Mouse (Mus musculus): ENCODE results near the gene Mdc1.
A peak's percentile ranks its signal among the peaks of the same experiment; 100 is the strongest.
"Not testable (repeated sequence)": the region's sequence is repeated elsewhere in the genome, so short reads cannot be mapped to it uniquely, and the experiment has no call there.

The Mdc1 gene

DNA sequence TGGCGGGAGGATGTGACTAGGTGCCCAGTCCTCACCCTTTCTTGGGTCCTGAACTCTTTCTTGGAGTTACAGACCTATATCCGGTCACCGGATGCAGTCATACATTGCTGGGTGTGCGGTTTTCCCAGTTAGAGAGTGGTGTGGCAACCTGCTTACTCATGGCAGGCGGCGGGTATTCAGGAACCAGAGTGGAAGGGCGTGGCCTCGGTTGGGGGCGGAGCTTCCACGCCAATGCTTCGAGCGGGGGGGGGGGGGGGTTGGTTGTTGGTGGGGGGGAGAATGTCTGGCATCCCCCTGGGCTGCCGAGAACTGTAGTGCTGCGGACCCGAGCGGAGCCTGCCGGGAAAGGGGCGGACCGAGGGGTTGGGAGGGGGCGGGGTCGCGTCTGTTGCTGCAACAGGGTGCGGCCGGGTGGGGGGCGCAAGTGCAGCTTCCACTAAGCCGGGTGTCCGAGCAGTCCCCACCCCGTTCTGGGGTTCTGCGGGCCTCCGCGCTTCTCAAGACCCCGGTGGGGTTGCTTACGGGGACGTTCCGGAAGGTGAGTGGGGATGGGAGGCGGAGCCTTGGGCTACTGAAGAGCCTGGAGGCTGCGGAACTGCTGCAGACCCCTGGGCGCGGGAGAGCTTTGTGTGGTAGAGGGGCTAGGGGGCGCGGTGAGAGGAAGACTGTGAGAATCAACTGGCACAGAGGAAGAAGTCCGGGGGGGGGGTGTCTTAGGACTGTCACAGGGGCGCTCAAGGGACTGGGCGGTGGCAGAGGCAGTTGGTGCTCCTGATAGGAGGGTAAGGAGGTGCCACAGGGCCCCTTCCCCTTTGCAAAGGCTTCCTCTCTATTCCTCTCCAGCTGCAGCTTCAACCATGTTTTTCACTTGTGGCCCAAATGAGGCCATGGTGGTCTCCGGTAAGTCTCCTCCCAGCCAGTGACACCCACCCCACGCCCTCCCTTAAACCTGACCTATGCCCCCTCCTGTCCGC, 18.1 kb upstream of the Mdc1 start, which contains the start of gene Flot1:
Gene Flot1, plus strand, starts transcription at position 267 of the 974 bp plus-strand sequence.
- DNase-seq: peak; percentile 90

DNA sequence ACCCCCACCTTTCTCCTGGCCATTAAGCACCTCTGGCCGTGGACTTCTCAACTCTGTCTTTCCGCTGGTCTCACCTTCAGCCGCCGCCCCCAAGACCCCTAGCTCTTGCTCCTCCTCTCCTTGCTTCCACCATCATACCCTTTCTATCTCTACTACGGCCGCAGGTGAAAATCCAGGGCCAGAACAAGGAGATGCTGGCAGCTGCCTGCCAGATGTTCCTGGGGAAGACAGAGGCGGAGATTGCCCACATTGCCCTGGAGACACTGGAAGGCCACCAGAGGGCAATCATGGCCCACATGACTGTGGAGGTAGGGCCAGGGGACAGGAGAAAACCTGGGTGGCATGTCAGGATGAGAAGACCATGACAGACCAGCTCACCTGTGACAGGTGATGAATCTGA, 16.9 kb upstream of the Mdc1 start:
- DNase-seq: no peak

DNA sequence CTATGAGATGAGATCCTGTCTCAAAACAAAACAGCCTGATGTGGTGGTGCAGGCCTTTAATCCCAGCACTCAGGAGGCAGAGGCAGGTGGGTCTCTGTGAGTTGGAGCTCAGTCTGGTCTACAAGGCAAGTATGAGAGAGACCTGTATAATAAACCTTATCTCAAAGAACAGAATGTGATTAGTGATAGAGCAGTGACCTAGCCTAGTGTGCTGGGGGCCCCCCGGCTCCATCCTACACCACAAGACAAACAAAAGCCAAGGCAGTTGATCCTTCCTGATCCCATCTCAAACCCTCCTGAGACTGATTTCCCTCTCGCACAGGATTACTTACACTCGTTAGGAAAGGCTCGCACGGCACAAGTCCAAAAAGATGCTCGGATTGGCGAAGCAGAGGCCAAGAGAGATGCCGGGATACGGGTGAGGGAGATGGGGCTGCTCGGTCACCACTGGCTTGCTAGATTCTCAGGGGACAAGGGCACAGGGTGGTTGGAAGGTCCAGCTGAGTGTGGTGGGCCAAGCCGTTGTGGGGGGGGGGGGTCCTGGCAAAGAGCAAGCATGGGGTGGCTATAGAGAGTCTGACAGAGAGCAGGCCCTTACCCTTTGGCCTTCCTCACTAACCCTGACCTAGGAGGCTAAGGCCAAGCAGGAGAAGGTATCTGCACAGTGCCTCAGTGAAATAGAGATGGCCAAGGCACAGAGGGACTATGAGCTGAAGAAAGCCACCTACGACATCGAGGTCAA, 16.0 kb upstream of the Mdc1 start:
- DNase-seq: no peak

DNA sequence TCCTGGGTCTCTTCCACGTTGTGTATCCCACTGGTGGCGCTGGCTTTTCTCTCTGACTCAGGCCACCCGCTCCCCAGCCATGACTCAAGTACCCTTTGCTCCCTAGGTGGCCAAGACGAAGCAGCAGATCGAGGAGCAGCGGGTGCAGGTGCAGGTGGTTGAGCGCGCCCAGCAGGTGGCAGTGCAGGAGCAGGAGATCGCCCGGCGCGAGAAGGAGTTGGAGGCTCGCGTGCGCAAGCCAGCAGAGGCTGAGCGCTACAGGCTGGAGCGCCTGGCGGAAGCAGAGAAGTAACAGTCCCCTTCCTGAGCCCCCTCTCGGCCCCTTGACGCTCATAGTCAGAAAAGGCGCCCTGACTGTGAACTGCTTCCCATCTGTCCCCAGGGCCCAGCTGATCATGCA, 11.6 kb upstream of the Mdc1 start:
- peak; percentile 92 for DNase-seq

DNA sequence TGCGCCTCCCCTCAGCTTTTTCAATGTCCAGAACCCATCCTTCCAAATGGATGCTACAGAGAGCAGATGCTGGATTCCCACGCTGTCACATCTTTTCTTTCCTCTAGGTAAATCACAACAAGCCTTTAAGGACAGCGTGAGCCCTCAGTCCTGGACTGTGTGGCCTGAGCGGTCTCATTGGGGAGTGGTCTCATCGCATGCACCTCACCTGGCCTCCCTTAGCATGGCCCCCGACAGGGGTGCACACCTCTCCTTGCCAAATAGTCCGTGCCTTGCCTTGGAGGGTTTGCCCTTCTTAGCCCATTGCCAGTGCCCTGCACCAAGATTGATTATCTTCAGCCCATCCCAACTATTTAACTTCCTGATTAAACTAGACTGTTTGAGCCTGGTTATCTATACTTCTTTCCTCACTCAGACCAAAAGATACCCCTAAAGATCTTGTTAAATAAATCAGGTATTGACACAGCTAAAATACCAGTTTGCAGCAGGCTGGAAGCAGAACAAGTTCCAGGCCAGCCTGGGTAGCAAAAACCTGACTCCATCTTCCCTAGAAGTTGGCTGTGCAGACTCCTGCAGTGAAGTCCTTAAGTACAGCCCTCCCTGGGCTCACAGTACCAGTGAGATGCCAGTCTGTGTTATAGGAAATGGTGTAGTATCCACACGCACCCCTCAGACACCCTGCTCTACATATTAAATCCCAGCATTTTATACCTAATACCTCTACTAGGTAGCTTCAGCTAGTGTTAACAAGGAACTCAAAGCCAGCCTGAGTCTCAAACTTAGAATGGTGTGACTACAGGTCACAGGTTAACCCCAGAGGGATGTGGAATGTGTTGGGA, 8.7 kb upstream of the Mdc1 start:
- no peak for DNase-seq

DNA sequence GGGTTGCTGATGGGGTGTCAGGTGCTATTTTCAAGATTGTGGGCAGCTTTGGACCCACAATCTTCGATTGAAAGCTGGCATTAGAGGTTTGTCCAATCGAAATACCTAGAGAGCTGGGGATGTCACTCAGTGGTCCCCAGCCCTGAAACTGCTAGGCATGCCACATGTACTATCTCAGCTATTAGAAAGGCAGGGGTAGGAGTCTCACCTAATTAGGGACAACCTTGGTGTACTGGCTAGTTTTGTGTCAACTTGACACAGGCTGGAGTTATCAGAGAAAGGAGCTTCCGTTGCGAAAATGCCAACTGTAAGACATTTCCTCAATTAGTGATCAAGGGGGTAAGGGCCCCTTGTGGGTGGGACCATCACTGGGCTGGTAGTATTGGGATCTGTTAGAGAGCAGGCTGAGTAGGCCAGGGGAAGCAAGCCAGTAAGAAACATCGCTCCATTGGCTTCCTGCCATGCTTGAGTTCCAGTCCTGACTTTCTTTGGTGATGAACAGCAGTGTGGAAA, 8.0 kb upstream of the Mdc1 start:
- DNase-seq: no peak

DNA sequence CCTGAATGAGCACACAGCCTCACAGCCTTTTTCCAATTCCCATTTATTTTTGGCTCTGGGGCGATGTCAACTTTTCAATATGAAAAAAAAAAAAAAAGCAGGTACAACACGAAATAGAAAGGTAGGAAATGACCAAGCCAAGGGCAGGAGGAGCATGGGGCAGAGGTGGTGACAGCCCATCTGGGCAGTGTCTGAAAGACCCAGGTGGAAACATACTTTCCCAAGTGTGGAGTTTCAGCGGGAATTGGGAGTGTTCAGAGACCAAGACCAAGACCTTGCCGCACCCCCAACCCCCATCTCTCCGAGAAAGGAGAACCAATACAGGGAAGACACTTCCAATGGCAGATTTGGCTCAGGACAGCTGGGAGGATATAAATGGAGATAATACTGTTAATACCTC, 7.4 kb upstream of the Mdc1 start:
- DNase-seq: no peak

DNA sequence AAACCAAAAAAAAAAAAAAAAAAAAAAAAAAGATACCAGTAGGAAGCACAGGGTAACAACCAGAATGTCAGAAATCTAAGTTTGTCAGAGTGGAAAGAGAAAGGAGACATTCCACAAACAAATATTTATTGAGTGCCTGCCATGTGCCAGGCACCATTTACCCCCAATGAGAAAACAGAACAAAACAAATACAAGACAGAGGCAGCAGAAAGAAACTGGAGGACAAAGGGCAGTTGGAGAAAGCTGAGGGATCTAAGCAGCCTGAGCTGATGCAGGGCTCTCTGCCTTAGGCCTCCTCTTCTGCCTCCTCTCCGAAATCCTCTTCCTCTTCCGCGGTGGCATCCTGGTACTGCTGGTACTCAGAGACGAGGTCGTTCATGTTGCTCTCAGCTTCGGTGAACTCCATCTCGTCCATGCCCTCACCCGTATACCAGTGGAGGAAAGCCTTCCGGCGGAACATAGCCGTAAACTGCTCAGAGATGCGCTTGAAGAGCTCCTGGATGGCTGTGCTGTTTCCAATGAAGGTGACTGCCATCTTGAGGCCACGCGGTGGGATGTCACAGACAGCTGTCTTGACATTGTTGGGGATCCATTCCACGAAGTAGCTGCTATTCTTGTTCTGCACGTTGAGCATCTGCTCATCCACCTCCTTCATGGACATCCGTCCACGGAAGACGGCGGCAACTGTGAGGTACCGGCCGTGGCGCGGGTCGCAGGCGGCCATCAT, 6.5 kb upstream of the Mdc1 start:
- DNase-seq: no peak

DNA sequence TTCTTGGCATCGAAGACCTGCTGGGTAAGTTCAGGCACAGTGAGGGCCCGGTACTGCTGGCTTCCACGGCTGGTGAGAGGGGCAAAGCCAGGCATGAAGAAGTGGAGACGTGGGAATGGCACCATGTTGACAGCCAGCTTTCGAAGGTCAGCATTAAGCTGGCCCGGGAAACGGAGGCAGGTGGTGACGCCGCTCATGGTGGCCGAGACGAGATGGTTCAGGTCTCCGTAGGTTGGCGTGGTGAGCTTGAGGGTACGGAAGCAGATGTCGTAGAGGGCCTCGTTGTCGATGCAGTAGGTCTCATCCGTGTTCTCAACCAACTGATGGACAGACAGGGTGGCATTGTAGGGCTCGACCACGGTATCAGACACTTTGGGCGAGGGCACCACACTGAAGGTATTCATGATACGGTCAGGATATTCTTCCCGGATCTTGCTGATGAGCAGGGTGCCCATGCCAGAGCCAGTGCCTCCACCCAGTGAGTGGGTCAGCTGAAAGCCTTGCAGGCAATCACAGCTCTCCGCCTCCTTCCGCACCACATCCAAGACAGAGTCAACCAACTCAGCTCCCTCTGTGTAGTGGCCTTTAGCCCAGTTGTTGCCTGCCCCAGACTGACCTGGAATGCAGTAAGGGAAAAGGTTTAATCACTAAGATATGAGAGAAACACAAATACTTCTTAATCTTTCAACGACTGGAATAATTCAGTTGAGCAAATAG, 5.7 kb upstream of the Mdc1 start:
- no peak for DNase-seq

DNA sequence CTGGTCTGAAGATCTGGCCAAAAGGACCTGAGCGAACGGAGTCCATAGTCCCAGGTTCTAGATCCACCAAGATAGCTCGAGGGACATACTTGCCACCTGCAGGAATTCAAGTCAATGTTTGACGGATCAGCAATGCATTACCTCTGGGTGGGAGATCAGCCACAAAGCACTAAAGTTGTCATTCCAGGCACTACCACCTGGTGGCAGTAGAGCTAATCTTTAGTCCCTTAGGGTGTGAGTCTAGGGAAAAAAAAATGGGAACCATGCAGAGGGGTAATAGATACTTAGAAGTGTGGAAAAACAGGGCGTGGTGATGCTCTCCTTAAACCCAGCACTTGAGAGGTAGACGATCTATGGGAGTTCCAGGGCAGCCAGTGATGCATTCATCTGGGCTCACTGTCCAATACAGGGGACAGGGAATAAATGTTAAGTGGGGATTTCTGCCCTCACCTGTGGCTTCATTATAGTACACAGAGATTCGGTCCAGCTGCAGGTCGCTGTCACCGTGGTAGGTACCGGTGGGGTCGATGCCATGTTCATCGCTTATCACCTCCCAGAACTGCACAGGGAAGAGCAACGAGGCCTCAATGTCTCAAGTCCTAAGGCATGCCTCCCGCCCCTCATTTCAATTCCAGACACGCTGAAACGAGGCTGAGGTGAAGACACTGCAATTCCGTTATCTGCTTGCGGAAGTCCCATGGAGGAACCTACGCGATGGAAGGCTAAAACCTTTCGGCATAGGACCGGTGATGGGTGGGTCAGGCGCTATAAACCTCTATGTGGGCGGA, 4.9 kb upstream of the Mdc1 start:
- DNase-seq: peak; percentile 97

DNA sequence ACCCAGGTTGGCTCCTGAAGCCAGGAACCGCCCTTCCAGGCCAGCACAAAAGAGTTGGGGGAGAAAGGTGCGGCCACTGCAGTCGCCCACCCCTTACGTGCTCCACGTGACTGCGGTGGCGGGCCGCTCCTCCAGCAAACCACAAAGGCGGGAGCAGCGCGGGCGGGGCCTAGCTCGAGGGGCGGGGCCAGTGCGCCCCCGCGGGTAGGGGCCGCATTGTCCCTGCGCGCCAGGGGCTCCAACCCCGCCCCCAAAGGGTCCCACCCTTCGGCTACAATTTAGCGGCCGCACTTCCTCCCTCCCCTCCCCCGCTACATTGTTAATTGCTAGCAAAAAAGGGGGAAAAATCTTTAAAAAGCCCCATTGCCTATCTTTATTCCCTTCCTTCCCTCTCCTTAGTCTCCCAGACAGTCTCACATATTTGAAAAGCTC, 4.3 kb upstream of the Mdc1 start:
- peak; percentile 79 for DNase-seq

DNA sequence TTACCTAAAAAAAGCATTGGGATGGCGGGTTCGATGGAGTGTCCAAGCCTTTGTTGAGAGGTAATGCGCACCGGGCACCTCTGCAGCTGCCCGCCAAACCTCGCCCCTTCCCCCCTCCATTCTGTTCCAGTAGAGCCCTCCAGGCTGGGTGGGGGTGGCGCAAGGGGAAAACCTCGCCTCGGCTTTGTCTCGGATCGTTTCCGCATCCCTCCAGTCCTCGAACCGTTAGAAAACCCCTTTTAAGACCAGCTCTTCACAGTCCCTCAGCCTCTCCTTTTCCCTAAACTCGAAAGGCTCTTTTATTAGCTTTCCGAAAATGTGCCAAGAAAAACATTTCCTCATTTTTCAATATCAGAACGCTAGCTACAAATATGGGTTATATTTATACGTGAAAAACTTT, 3.8 kb upstream of the Mdc1 start:
- DNase-seq: peak; percentile 53

DNA sequence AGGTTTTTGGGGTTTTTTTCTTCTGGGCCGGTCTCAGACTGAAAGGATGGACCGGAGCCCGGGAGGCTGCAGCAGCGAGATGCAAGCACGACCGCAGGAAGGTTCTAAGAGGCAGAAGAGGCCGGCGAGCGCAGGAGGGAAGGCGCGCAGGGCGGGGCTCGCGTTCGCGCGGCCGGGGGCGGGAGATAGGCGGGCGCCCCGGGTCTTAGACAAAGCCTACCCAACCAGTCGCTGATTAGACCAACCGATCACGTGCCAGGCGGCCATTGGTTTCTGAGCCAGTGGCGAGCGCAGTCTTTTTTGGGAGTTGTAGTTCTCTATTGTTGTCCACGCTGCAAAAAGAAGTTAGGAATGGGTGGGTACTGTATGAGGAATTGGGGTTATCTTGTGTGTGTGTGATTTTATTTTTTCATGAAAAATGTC, 3.2 kb upstream of the Mdc1 start, which contains the start of gene Tubb5:
Gene Tubb5, minus strand, starts transcription at position 185 of the 423 bp plus-strand sequence.
- DNase-seq: peak; percentile 98

DNA sequence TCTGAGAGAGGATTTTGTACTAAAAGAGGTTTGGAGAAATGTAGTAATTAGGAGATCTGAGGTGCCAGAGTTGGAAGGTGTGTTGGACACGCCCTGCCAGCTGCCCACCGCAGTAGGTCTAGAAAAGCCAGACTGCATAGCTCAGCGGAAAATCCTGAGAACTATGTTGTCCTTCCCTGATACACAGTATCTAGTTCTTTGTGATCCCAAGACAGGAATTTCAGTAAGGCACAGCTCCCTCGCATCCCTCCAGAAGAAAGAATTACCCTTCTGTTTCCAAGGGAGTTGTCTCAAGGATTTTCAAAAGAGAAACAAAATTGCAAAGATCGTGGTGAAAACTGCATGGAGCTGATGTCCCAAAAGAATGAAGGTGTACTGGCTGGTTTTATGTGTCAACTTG, 2.7 kb upstream of the Mdc1 start:
- DNase-seq: no peak

DNA sequence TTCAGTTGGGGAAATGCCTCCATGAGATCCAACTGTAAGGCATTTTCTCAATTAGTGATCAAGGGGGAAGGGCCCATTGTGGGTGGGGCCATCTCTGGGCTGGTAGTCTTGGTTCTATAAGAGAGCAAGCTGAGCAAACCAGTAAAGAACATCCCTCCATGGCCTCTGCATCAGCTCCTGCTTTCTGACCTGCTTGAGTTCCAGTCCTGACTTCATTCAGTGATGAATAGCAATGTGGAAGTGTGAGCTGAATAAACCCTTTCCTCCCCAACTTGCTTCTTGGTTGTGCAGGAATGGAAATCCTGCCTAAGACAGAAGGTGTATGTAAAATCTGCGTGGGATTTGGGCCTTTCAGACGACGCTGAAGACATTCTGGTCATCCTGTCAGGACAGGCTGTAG, 2.3 kb upstream of the Mdc1 start:
- not testable (repeated sequence) for DNase-seq

DNA sequence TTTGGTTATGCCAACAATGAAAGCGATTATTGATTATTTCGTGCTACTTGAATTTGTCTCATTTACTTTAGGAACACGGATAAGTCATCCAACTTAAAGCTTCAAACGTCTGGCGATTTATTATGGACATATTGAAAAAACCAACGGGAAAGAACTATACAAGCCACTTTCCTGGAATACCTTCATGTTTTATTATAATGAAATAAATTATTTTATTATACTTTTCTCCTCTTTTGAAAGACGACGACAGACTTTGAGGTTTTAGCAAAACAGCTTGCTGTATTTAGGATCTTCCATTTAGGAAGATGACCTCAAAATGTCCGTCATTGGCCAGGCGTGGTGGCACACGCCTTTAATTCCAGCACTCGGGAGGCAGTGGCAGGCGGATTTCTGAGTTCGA, 754 bp upstream of the Mdc1 start:
- no peak for DNase-seq

DNA sequence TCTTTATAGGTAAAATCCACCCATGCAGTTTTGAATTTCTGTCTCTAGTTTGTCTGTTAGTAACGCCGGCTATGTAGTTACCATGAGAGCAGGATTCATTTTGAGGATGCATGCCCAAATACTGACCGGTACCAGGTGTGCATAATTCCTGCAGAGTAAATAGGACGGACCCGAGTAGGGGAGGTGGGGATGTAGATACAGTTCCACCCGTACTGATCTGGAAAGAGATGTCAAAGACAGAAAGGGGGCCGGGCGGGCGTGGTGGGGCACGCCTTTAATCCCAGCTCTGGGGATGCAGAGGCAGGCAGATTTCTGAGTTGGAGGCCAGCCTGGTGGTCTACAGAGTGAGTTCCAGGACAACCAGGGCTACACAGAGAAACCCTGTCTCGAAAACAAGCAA, 691 bp downstream of the Mdc1 start:
- no peak for DNase-seq

DNA sequence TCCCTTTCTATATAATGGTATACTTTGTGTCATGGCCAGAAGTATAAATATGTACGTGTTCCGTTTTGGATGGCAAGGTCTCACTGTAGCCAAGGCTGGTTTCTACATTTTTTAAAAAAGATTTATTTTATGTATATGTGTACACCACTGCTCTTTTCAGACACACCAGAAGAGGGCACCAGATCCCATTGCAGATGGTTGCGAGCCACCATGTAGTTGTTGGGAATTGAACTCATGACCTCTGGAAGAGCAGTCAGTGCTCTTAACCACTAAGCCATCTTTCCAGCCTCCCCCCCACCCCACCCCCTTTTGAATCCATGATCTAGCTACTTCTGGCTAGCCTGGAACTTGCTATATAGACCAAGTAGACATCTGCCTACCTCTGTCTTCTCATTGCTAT, 2.2 kb downstream of the Mdc1 start:
- no peak for DNase-seq

DNA sequence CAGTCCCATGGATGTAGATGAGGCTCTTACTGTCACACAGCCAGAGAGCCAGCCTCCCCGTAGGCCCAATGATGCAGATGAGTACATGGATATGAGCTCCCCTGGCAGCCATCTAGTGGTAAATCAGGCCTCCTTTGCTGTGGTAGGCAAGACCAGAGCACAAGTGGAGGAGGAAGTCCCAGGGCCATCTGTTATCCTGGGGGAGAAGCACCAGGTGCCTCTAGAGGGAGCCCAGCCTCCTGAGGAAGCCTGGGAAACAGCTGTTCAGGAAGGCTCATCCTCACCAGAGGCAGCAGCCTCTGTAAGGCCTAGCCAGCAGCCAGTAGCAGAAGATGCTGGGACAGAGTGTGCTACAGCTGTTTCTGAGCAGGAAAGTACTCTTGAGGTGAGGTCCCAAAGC, 6.8 kb downstream of the Mdc1 start:
- no peak for DNase-seq

DNA sequence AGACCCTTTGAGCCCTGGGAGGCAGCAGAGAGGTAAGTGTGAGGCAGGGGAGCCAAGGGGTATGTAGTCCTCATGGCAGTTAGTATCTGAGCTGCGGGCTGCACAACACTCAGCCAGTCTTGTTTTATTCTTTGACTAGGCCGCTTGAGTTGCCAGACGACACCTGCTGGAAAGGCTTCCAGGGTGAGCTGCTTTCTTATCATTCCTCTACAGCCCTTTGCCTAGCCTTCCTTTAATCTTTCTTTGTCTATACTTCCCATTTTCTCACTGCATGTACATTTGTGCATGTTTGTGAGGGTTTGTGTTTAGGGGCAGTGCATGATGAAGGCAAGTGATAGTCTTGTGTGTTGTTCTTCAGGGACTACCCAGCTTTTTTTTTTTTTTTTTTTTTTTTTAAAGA, 9.7 kb downstream of the Mdc1 start:
- DNase-seq: no peak

DNA sequence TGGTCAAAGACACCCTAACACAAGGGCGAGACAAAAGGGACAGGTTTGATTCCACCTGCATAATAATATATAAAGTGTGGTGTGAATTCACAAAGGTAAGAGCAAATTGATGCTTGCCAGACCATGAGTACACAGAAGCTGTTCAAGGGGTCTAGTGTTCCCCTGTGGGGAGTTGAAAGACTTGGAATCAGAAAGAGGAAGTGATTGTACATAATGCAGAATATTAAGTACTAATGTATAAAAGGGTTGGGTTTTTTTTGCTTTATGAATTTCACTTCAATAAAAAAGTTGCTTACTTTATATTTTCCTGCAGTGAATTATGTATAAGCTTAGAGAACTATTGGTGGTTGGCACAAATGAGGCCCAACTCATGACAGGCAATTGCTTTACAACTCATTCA, 18.1 kb downstream of the Mdc1 start:
- DNase-seq: no peak

Data from kidney, adult 9 months (tissue).